Mouse (Mus musculus): Measurements from ENCODE around the gene Slc35d3.

DNA sequence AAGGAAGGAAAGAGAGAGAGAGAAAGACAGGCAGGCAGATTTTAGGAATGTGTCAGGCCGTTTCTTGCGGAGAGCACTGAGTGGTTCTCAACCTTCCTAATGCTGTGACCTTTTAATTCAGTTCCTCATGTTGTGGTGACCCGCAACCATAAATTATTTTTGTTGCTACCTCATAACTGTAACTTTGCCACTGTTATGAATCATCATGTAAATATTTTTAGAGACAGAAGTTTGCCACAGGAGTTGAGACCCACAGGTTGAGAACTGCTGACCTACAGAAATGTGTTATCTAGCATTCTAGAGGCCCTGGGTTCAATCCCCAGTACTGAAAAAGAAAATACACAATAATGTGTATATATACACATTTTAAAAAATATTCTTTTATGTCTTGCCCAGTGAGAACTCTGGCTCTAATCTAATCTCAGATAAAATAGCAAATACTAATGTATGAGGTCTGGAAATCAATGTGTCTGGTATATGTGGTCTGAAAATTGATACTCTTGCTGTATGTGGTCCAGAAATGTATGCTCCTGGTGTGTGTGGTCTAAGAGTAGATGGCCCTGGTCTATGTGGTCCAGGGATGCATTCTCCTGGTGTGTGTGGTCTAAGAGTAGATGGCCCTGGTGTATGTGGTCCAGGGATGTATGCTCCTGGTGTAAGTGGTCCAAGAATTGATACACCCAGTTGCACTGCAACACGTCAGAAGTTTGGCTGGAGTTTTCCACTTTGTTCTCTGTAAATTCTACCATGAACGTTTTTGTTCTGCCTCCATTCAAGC is 20.0 kb downstream of the Slc35d3 start:
- no peak for TF ChIP-seq HCFC1 (IDR thresholded peaks at IDR 0.05; ENCODE audit: borderline replicate concordance, insufficient read depth, low read length)
- TF ChIP-seq ZC3H11A (IDR thresholded peaks at IDR 0.05; ENCODE audit: borderline replicate concordance, low read depth, low read length), result no peak
- TF ChIP-seq MAFK (IDR thresholded peaks at IDR 0.05; ENCODE audit: insufficient read depth, low read depth, low read length), result no peak
- no peak for TF ChIP-seq ZNF384 (IDR thresholded peaks at IDR 0.05; ENCODE audit: low read depth, low read length)
